Mouse (Mus musculus): ENCODE data around the gene Spin1.

DNA sequence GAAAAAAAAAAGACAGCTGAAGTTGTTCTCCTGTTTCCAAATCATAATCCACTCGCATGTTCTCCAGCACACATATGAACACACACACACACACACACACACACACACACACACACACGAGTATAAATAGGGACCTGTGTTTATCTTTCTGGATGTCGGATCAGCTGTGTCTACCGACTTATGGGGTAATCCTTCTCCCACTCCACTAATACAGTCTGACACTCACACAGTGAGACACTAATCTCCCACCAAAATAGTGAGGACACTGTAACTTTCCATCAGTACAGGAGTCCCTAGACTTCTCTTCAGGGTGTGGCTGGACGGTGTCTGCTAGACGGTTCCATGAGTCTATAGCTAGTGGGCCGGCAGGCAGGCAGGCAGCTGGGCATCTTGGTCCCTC is 81.6 kb downstream of the Spin1 start:
- TF ChIP-seq CTCF (IDR thresholded peaks at IDR 0.05; ENCODE audit: insufficient read depth, low read length): no peak
- TF ChIP-seq POLR2A (IDR thresholded peaks at IDR 0.05; ENCODE audit: borderline replicate concordance, extremely low read depth, low read depth, low read length): no peak

Measured in lung, adult 2 months (tissue).